Mouse (Mus musculus) bone marrow, adult 2 months (tissue): Measurements from ENCODE around the gene Hikeshi.

Experiments used
- CTCF ChIP-seq: fragments of 200-500 bp; IDR thresholded peaks from 2 replicates; pipeline ENCODE4 v1.5.1; 2011; ENCODE audit warnings: low read length, control low read depth; ENCODE audit not compliant: control insufficient read depth, insufficient read depth
- POLR2A ChIP-seq: fragments of 200-500 bp; IDR thresholded peaks from 2 replicates; pipeline ENCODE4 v1.6.1; 2011; ENCODE audit warnings: low read depth, mild to moderate bottlenecking, control low read depth, low read length, borderline replicate concordance; ENCODE audit not compliant: control insufficient read depth

GRCm38 (mm10) chr7:89891412-89891811, 49.6 kb downstream of the Hikeshi start:
- TF ChIP-seq POLR2A (no peak), CTCF (no peak)
